Mouse (Mus musculus): ENCODE measurements around the gene Scn1b. TPM values are rescaled to one million over a fixed set of nuclear protein-coding genes. Genes with fewer than 3 reads are reported as not detected.

Scn1b gene
- polyA plus RNA-seq, 1 experiment from 2014 or later: 13.0 TPM

DNA sequence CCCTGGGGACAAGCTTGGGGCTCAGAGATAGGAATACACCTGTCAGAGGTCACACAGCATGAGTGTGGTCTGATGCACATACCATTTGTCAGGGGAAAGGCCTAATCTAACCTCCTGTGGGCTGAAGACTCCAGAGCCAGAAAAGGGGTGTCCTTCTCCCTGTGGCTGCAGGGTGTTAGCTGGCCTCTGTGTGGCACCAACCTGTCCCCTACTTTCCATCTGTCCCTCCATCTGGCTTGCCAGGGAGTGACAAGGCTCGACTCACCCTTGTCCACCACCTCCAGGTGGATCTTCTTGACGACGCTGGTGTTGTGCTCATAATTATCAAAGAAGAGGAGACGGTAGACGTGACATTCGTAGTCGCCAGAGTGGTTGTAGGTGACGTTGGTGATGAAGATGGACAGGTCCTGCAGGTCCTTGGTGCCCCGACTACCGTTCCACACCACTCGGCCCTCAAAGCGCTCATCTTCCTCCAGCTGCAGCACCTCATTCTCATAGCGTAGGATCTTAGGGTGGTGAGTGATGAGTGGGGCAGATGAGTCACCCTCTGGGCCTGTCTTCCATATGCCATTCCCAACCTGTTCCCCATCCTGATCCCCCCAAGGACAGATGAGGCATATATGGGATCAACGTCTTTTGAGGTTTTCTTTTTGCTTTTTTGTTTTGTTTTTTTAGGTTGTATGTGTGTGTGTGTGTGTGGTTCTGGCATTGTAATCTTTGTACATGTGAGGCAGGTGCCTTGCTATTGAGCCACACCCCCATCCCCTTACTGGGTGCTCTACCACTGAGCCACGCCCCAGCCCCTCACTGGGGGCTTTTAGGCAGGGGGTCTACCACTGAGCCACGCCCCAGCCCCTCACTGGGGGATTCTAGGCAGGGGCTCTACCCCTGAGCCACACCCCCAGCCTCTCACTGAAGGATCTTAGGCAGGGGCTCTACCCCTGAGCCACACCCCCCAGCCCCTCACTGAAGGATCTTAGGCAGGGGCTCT is 3.9 kb downstream of the Scn1b start:
- H3K36me3 ChIP-seq (replicated peaks; ENCODE audit: control insufficient read depth, insufficient read depth): peaks cover under 1% of the 10 kb centered on the region; the same call in 1 of the 2 replicates
- WGBS: 90% methylated on average over 16 of the region's 16 CpGs

DNA sequence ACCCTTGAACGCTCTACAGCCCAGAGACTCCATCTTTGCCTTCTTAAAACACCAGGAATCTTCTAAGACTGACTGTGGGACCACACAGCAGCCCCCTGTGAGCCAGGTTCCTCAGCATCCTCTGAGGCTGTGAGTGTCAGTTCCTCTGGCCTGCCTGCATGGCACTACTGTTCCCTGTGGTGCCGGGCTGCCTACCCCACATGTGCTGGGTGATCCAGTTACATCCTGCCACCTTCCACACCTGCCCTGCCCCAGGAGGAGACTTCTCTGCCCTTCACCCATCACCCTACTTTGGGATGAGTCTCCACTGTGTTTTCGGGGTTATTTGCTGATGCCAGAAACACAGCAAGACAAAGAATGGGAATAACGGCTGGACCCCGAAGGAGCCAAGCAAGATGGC is 7.2 kb downstream of the Scn1b start:
- no peaks in the 10 kb centered on the region for H3K9me3 ChIP-seq (ENCODE audit: control insufficient read depth, low read length)
- H3K27me3 ChIP-seq (ENCODE audit: control insufficient read depth, insufficient read depth, low read length): peaks cover under 1% of the 10 kb centered on the region; the same call in 1 of the 2 replicates
- no peak overlapping the region for H3K27ac ChIP-seq
- no peak overlapping the region for H3K4me2 ChIP-seq (replicated peaks)
- no peaks in the 10 kb centered on the region for H3K36me3 ChIP-seq (replicated peaks; ENCODE audit: control insufficient read depth, insufficient read depth)
- H3K4me1 ChIP-seq (replicated peaks; ENCODE audit: control insufficient read depth, insufficient read depth, low read length): no peaks in the 10 kb centered on the region
- DNase-seq (ENCODE audit: low spot score) (no peak), ATAC-seq (ENCODE audit: low FRiP score) (no peak)
- no peak overlapping the region for H3K4me3 ChIP-seq (replicated peaks; ENCODE audit: low read length)
- WGBS: 91% methylated on average over 5 of the region's 5 CpGs
- H3K9ac ChIP-seq: no peak overlapping the region

More for the DNA sequence above, 3.9 kb downstream of the Scn1b start:
- Histone ChIP-seq H3K27ac (no peak overlapping the region), H3K4me3 (replicated peaks; ENCODE audit: low read length) (no peak overlapping the region), H3K4me1 (replicated peaks; ENCODE audit: control insufficient read depth, insufficient read depth, low read length) (0 out of 2 replicates have a peak, but pooled peaks cover 14% of the 10 kb centered on the region), H3K4me2 (replicated peaks) (no peak overlapping the region), H3K9me3 (ENCODE audit: control insufficient read depth, low read length) (no peaks in the 10 kb centered on the region), H3K9ac (no peak overlapping the region), H3K27me3 (ENCODE audit: control insufficient read depth, insufficient read depth, low read length) (peaks cover 20% of the 10 kb centered on the region)
- no peak for DNase-seq (ENCODE audit: low spot score)
- no peak for ATAC-seq (ENCODE audit: low FRiP score)

DNA sequence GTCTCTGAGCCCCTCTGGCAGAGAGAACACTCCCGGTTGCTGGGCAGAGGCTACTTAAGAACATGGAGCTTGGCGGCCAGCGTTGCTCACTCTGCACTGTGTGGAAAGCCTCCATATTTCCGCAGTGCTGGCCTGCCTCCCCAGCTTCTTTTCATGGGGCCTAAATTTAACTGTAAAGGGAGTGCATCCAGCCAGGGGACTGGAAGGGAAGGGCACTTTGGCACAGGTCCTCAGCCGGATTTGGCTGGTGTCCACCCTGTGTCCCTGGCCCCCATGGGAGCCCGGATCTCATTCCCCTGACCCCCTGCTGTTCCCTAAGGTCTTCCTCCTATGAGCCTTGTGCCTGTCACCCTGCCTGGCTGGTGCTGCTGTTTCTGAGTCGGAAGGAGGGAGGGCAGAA is 8.3 kb downstream of the Scn1b start:
- Histone ChIP-seq H3K4me2 (replicated peaks) (no peak overlapping the region), H3K9ac (no peak overlapping the region), H3K4me3 (replicated peaks; ENCODE audit: low read length) (no peak overlapping the region), H3K9me3 (ENCODE audit: control insufficient read depth, low read length) (no peaks in the 10 kb centered on the region), H3K27me3 (ENCODE audit: control insufficient read depth, insufficient read depth, low read length) (no peaks in the 10 kb centered on the region), H3K36me3 (replicated peaks; ENCODE audit: control insufficient read depth, insufficient read depth) (no peaks in the 10 kb centered on the region), H3K4me1 (replicated peaks; ENCODE audit: control insufficient read depth, insufficient read depth, low read length) (no peaks in the 10 kb centered on the region), H3K27ac (no peak overlapping the region)
- DNase-seq (ENCODE audit: low spot score): no peak
- no peak for ATAC-seq (ENCODE audit: low FRiP score)
- 77% methylated on average over 7 of the region's 7 CpGs for WGBS

DNA sequence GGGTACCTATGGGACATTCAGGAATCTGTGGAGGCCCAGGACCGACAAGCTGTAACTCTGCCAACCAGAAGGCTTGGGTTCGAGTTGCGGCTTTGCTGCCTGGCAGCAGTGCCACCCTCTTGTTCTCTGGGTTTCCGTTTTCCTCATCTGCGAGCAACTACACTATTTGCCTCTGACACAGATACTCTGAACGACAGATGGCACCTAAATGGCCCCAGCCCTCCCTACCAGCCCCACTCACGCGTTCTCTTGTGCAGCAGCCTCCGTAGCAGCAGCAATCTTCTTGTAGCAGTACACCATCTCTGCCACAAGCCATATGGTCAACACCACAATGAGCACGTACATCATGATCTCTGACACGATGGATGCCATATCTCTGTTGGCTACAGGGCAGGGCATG is 9.3 kb downstream of the Scn1b start:
- Histone ChIP-seq H3K4me3 (replicated peaks; ENCODE audit: low read length) (no peak overlapping the region), H3K36me3 (replicated peaks; ENCODE audit: control insufficient read depth, insufficient read depth) (no peaks in the 10 kb centered on the region), H3K9me3 (ENCODE audit: control insufficient read depth, low read length) (no peaks in the 10 kb centered on the region), H3K4me1 (replicated peaks; ENCODE audit: control insufficient read depth, insufficient read depth, low read length) (no peaks in the 10 kb centered on the region), H3K27me3 (ENCODE audit: control insufficient read depth, insufficient read depth, low read length) (no peaks in the 10 kb centered on the region), H3K27ac (no peak overlapping the region), H3K9ac (no peak overlapping the region), H3K4me2 (replicated peaks) (no peak overlapping the region)
- DNase-seq (ENCODE audit: low spot score): no peak
- 80% methylated on average over 11 of the region's 11 CpGs for WGBS
- no peak for ATAC-seq (ENCODE audit: low FRiP score)

DNA sequence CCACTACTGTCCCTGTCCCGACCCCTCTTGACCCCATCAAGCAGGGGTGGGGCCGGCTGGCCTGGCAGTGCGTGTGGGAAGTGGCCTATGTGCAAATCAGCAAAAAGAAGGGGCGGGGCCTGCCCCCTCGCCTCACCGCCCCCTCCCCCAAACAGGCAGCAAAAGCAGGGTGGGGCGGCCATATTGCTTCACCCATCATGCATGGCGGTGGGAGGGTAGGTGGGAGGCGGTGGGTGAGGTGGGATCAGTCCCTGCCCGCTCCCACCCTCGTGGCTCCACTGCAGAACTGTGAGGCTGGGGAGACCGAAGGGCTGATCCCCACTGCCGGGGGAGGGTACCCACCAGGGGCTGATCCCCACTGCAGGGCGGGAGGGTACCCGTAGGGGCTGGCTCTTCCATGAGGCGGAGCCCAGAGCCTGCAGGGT is 10.1 kb downstream of the Scn1b start:
- Histone ChIP-seq H3K27me3 (ENCODE audit: control insufficient read depth, insufficient read depth, low read length) (no peaks in the 10 kb centered on the region), H3K9ac (no peak overlapping the region), H3K27ac (no peak overlapping the region), H3K4me1 (replicated peaks; ENCODE audit: control insufficient read depth, insufficient read depth, low read length) (no peaks in the 10 kb centered on the region), H3K9me3 (ENCODE audit: control insufficient read depth, low read length) (no peaks in the 10 kb centered on the region), H3K4me2 (replicated peaks) (no peak overlapping the region), H3K4me3 (replicated peaks; ENCODE audit: low read length) (no peak overlapping the region), H3K36me3 (replicated peaks; ENCODE audit: control insufficient read depth, insufficient read depth) (no peaks in the 10 kb centered on the region)
- ATAC-seq (ENCODE audit: low FRiP score) (no peak), DNase-seq (ENCODE audit: low spot score) (no peak)
- WGBS: 44% methylated on average over 16 of the region's 16 CpGs

DNA sequence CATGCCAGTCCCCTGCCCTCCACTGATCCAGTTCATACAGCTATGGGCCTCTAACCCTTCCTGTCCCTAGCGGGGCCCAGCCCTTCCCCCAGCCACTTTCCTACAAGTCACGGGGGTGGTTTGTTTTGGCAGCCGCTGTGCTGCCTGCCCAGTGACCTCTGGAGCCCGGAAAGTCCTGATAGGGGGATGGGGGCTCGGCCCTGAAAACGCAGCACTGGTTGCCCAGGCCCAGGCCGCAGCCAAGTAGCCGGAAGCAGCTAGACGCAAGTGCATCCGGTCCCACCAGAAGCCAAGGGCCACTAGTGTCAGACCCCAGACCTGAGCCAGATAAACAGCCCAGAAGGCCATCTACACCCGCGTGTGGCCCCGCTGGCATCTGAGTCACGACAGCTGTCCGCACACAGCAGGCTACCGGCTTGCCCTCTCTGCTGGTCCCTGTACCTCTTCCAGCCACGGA is 11.2 kb downstream of the Scn1b start:
- no peak for DNase-seq (ENCODE audit: low spot score)

DNA sequence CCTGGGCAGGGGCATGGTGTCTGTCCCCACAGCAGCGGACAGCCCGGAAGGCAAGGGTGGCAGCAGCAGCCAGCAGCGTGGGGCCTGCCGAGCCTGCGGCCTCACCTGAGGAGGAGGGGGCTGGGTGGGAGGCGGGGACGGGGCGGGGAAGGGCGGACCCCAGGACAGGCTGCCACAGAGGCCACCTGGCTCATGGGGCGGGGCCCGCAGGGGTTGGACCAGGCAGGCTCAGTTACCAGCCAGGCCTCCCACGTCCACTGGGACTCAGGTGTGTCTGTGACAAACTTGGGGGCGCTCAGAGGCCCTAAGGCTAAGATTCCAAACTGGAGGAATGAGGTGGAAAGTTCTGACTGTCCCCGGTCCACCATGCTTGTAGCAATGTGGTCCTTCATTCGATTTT is 11.6 kb downstream of the Scn1b start, which contains the start of gene Hpn:
Gene Hpn, minus strand, starts transcription at position 109 of the 400 bp plus-strand sequence.
- no peak within 1 kb of the TSS for H3K27ac ChIP-seq
- no peak within 1 kb of the TSS for H3K4me2 ChIP-seq (replicated peaks)
- DNase-seq (ENCODE audit: low spot score) (no peak), ATAC-seq (ENCODE audit: low FRiP score) (no peak)
- no peak within 1 kb of the TSS for H3K4me3 ChIP-seq (replicated peaks; ENCODE audit: low read length)
- H3K9ac ChIP-seq: no peak within 1 kb of the TSS
- no peaks in the 10 kb centered on the region for H3K4me1 ChIP-seq (replicated peaks; ENCODE audit: control insufficient read depth, insufficient read depth, low read length)
- H3K36me3 ChIP-seq (replicated peaks; ENCODE audit: control insufficient read depth, insufficient read depth): no peaks in the 10 kb centered on the region
- 20% methylated on average over 15 of the region's 15 CpGs for WGBS
- H3K27me3 ChIP-seq (ENCODE audit: control insufficient read depth, insufficient read depth, low read length): no peaks in the 10 kb centered on the region
- no peaks in the 10 kb centered on the region for H3K9me3 ChIP-seq (ENCODE audit: control insufficient read depth, low read length)

More for the DNA sequence above, 11.2 kb downstream of the Scn1b start:
- Histone ChIP-seq H3K27ac (no peak overlapping the region), H3K9me3 (ENCODE audit: control insufficient read depth, low read length) (no peaks in the 10 kb centered on the region), H3K4me1 (replicated peaks; ENCODE audit: control insufficient read depth, insufficient read depth, low read length) (no peaks in the 10 kb centered on the region), H3K4me3 (replicated peaks; ENCODE audit: low read length) (no peak overlapping the region), H3K4me2 (replicated peaks) (no peak overlapping the region), H3K27me3 (ENCODE audit: control insufficient read depth, insufficient read depth, low read length) (no peaks in the 10 kb centered on the region), H3K9ac (no peak overlapping the region), H3K36me3 (replicated peaks; ENCODE audit: control insufficient read depth, insufficient read depth) (no peaks in the 10 kb centered on the region)
- 40% methylated on average over 17 of the region's 17 CpGs for WGBS
- no peak for ATAC-seq (ENCODE audit: low FRiP score)

DNA sequence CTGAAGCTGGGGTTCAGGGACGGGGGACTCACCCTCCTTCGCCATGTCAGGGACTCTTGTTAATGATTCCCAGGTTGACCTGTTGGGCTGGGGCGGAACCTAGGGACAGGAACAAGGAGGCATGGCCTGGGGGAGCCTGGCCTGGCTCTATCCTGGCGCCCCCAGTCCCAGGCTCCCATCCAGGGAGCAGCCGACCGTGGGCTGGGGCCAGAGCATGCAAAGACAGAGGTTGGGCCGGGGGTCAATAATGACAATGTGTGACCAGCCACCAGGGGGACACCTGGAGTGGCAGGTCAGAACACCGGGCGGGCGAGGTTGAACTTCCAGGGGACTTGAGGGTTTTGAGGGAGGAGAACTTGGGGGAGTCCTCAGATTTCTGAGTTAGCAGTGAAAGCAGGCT is 12.2 kb downstream of the Scn1b start:
- no peak overlapping the region for H3K27ac ChIP-seq
- 54% methylated on average over 10 of the region's 10 CpGs for WGBS
- H3K27me3 ChIP-seq (ENCODE audit: control insufficient read depth, insufficient read depth, low read length): no peaks in the 10 kb centered on the region
- H3K4me1 ChIP-seq (replicated peaks; ENCODE audit: control insufficient read depth, insufficient read depth, low read length): no peaks in the 10 kb centered on the region
- no peak overlapping the region for H3K9ac ChIP-seq
- H3K4me2 ChIP-seq (replicated peaks): no peak overlapping the region
- DNase-seq (ENCODE audit: low spot score) (no peak), ATAC-seq (ENCODE audit: low FRiP score) (no peak)
- H3K36me3 ChIP-seq (replicated peaks; ENCODE audit: control insufficient read depth, insufficient read depth): no peaks in the 10 kb centered on the region
- H3K4me3 ChIP-seq (replicated peaks; ENCODE audit: low read length): no peak overlapping the region
- no peaks in the 10 kb centered on the region for H3K9me3 ChIP-seq (ENCODE audit: control insufficient read depth, low read length)

DNA sequence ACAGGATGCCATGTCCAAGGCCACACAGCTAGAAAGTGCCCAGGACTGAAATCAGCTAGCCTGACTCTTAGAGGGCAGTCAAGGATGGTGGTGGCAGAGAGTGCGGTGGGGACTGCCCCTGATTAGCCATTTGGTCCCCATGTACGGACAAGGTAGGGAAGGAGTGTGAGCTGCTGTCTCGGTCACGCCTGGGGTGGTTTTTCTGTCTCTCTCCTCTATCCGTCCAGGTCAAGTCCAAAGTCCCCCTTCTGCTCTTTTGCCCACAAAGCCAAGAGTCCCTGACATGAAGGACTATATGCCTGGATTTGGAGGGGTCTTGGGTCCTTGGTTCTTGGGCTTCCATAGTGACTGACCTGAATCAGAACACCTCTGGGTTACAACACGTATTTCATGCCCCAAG is 13.0 kb downstream of the Scn1b start:
- Histone ChIP-seq H3K9ac (no peak overlapping the region), H3K4me3 (replicated peaks; ENCODE audit: low read length) (no peak overlapping the region), H3K4me1 (replicated peaks; ENCODE audit: control insufficient read depth, insufficient read depth, low read length) (no peaks in the 10 kb centered on the region), H3K27me3 (ENCODE audit: control insufficient read depth, insufficient read depth, low read length) (no peaks in the 10 kb centered on the region), H3K27ac (no peak overlapping the region), H3K9me3 (ENCODE audit: control insufficient read depth, low read length) (no peaks in the 10 kb centered on the region), H3K4me2 (replicated peaks) (no peak overlapping the region), H3K36me3 (replicated peaks; ENCODE audit: control insufficient read depth, insufficient read depth) (no peaks in the 10 kb centered on the region)
- DNase-seq (ENCODE audit: low spot score) (no peak), ATAC-seq (ENCODE audit: low FRiP score) (no peak)
- 85% methylated on average over 6 of the region's 6 CpGs for WGBS

All from hindbrain, embryonic 14.5 days (tissue).